Mouse (Mus musculus): ENCODE measurements at regions not wholly inside any gene's neighbourhood (a gene's known extent, or its start where the extent isn't known, plus 50 kb on each side); places are given as distances from the start of the nearest gene placed in this dataset.

- TF ChIP-seq POLR2A (IDR thresholded peaks at IDR 0.05; ENCODE audit: control insufficient read depth, low read depth, low read length) (no peak), CTCF (IDR thresholded peaks at IDR 0.05; ENCODE audit: control insufficient read depth, insufficient read depth, insufficient replicate concordance, low read depth, low read length) (no peak)
Measured at GRCm38 (mm10) chr7:71943078-71944042, 363.0 kb downstream of the Mctp2 start.

All from testis, adult 2 months (tissue).